Mouse (Mus musculus) intestine, embryonic 16.5 days (tissue): ENCODE data around the gene Ppip5k2. TPM values are rescaled to one million over a fixed set of nuclear protein-coding genes. Genes with fewer than 3 reads are reported as not detected.

Experiments used
- ATAC-seq: fragments of 200-750 bp; cut with Nextera tagmentation; 2 replicates; pipeline ENCODE4 v1.8.0; 2017; ENCODE audit warnings: moderate TSS enrichment, moderate library complexity
- H3K27ac ChIP-seq: fragments of 300-500 bp; sonication (generic); 2 replicates; pipeline ENCODE4 v1.5.1; 2014; ENCODE audit warnings: mild to moderate bottlenecking, low read length
- H3K27me3 ChIP-seq: fragments of 300-500 bp; sonication (generic); replicated peaks from 2 replicates; pipeline ENCODE4 v1.6.1; 2014; ENCODE audit warnings: low read length, control low read depth, mixed read lengths; ENCODE audit not compliant: control insufficient read depth, insufficient read depth
- H3K36me3 ChIP-seq: fragments of 300-500 bp; sonication (generic); 2 replicates; pipeline ENCODE4 v1.6.1; 2014; ENCODE audit warnings: low read length, control low read depth; ENCODE audit not compliant: control insufficient read depth, insufficient read depth
- H3K4me1 ChIP-seq: fragments of 300-500 bp; sonication (generic); 2 replicates; pipeline ENCODE4 v1.6.1; 2014; ENCODE audit warnings: low read length, control low read depth, mixed read lengths; ENCODE audit not compliant: control insufficient read depth, insufficient read depth
- H3K4me2 ChIP-seq: fragments of 300-500 bp; sonication (generic); 2 replicates; pipeline ENCODE4 v1.6.1; 2014; ENCODE audit warnings: low read depth, low read length, control low read depth
- H3K4me3 ChIP-seq: fragments of 300-500 bp; sonication (generic); 2 replicates; pipeline ENCODE4 v1.5.1; 2014; ENCODE audit warnings: mild to moderate bottlenecking, low read length
- H3K9ac ChIP-seq: fragments of 300-500 bp; sonication (generic); 2 replicates; pipeline ENCODE4 v1.6.1; 2014; ENCODE audit warnings: low read depth, low read length
- H3K9me3 ChIP-seq: fragments of 300-500 bp; sonication (generic); 2 replicates; pipeline ENCODE4 v1.6.1; 2016; ENCODE audit warnings: low read length, control low read depth; ENCODE audit not compliant: control insufficient read depth
- WGBS: fragments of 180-500 bp; shearing (Covaris S2); extraction: QIAGEN DNeasy Blood & Tissue Kit; methylation state at CpG from one replicate; pipeline ENCODE4 v1.1.7; 2014; 5-methylcytosine and 5-hydroxymethylcytosine counted together
- polyA plus RNA-seq: library from polyadenylated mRNA; unstranded; fragments of >200 nt; fragmentation: Nextera tagmentation; extraction: Ambion mirVana; gene quantifications from 2 replicates; pipeline ENCODE4 v1.2.1, GENCODE M21; 2015

The Ppip5k2 gene
- polyA plus RNA-seq, 1 experiment from 2014 or later: 32.1 TPM

DNA sequence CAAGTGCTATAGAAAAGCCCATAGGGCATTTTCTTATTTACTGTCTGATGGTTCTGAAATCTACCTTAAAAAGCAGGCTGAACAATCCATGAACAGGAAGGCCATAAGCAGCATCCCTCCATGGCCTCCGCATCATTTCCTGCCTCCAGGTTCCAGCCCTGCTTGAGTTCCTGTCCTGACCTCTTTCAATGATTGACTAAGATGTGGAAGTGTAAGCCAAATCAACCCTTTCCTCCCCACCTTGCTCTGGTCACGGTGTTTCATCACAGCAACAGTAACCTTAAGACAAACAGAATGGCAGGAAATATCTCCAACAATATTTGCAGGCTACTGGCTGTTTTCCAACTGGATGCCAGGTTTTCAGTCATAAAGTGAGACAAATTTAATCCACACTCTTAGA is 113.0 kb downstream of the Ppip5k2 start:
- no peak overlapping the region for H3K4me3 ChIP-seq
- peaks cover 3% of the 10 kb centered on the region; the same call in 1 of the 2 replicates for H3K4me1 ChIP-seq
- H3K27me3 ChIP-seq: no peaks in the 10 kb centered on the region
- H3K27ac ChIP-seq: no peak overlapping the region
- 57% methylated on average over 2 of the region's 2 CpGs for WGBS
- H3K4me2 ChIP-seq: no peak overlapping the region
- H3K9ac ChIP-seq: no peak overlapping the region
- H3K9me3 ChIP-seq: no peaks in the 10 kb centered on the region
- ATAC-seq: no peak
- H3K36me3 ChIP-seq: no peaks in the 10 kb centered on the region

Other genes starting within 250 kb of the Ppip5k2 start
- gene D1Ertd622e, start 108.3 kb downstream of the Ppip5k2 start, polyA plus RNA-seq: 17.8 and 20.5 TPM in 2 replicates
- gene Gin1, start 239 bp downstream of the Ppip5k2 start, polyA plus RNA-seq: 13.9 and 15.4 TPM in 2 replicates